Mouse (Mus musculus) hindlimb bud, embryonic 11.5 days (tissue): ENCODE data around the gene Mmel1.

Experiments
- DNase-seq: peaks from one replicate; pipeline ENCODE4 v3.0.0-alpha.2; 2012; ENCODE audit warnings: low read depth, low spot score; ENCODE audit errors: extremely low spot score

The Mmel1 gene

GRCm38 (mm10) chr4:154864271-154864771 lies 5.1 kb upstream of the Mmel1 start:
- DNase-seq, result peak; percentile 79

GRCm38 (mm10) chr4:154864961-154865760 lies 4.2 kb upstream of the Mmel1 start:
- DNase-seq, result no peak

GRCm38 (mm10) chr4:154866391-154866790 lies 3.0 kb upstream of the Mmel1 start:
- no peak for DNase-seq

GRCm38 (mm10) chr4:154867257-154867656 lies 2.1 kb upstream of the Mmel1 start:
- no peak for DNase-seq

- DNase-seq, result no peak
Measured at GRCm38 (mm10) chr4:154870721-154871120, 1.3 kb downstream of the Mmel1 start.

GRCm38 (mm10) chr4:154871757-154872251 lies 2.4 kb downstream of the Mmel1 start:
- no peak for DNase-seq

GRCm38 (mm10) chr4:154873186-154873585 lies 3.8 kb downstream of the Mmel1 start:
- no peak for DNase-seq

- DNase-seq, result peak; percentile 94
Measured at GRCm38 (mm10) chr4:154877864-154878548, 8.6 kb downstream of the Mmel1 start.

GRCm38 (mm10) chr4:154880730-154881129 lies 11.3 kb downstream of the Mmel1 start:
- DNase-seq, result no peak

- DNase-seq, result no peak
Measured at GRCm38 (mm10) chr4:154882014-154882659, 12.8 kb downstream of the Mmel1 start.

GRCm38 (mm10) chr4:154885416-154885815 lies 16.0 kb downstream of the Mmel1 start:
- no peak for DNase-seq

GRCm38 (mm10) chr4:154886876-154887592 lies 17.6 kb downstream of the Mmel1 start:
- no peak for DNase-seq

GRCm38 (mm10) chr4:154887593-154888250 lies 18.3 kb downstream of the Mmel1 start:
- DNase-seq, result no peak

- no peak for DNase-seq
Measured at GRCm38 (mm10) chr4:154890887-154891286, 21.5 kb downstream of the Mmel1 start.

- DNase-seq, result no peak
Measured at GRCm38 (mm10) chr4:154895549-154895948, 26.2 kb downstream of the Mmel1 start.

- no peak for DNase-seq
Measured at GRCm38 (mm10) chr4:154897676-154898465, 28.5 kb downstream of the Mmel1 start.

GRCm38 (mm10) chr4:154898506-154899446 lies 29.4 kb downstream of the Mmel1 start, which contains the start of gene Fam213b:
Gene Fam213b (minus strand): TSS chr4:154899135.
- DNase-seq, result peak; percentile 84

GRCm38 (mm10) chr4:154902371-154902770 lies 33.0 kb downstream of the Mmel1 start:
- DNase-seq, result no peak
